Mouse (Mus musculus) erythroblast, embryonic 14.5 days (primary cell): ENCODE measurements at regions not wholly inside any gene's neighbourhood (a gene's known extent, or its start where the extent isn't known, plus 50 kb on each side); places are given as distances from the start of the nearest gene placed in this dataset.

Experiments used
- GATA1 ChIP-seq: IDR thresholded peaks from 2 replicates; pipeline ENCODE4 v1.6.1; 2012; ENCODE audit warnings: low read length, inconsistent platforms, mixed read lengths
- TAL1 ChIP-seq: IDR thresholded peaks from 3 replicates; pipeline ENCODE4 v1.6.1; 2012; ENCODE audit warnings: low read length, inconsistent platforms, mixed read lengths

DNA sequence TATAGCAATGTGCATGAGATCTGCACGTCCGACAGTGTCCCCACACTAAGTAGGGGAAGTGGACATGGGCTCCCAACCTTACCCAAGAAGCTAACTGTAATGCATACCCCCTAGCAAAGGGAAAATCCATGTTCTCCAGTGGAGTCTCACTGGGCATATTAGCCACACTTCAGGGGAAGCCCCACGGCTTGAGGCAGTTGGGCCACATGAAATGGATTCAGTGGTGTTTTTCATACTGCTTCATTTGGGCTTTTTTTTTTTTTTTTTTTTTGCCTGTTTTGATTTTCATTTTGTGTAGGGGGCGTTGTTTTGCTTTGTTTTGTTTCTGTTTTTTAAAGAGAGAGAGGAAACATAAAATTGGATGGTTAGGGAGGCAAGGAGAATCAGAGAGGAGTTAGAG, 138.6 kb upstream of the Jmjd1c start:
- TF ChIP-seq GATA1 = no peak
- TF ChIP-seq TAL1 = no peak
